ENCODE assay signal across 25 mouse cellular contexts in genomic region chr13:52546288-52546687, GRCm38 (mm10). TPM values are rescaled to one million over a fixed set of nuclear protein-coding genes. Genes with fewer than 3 reads are reported as not detected.
A peak's percentile ranks its signal among the peaks of the same experiment; 100 is the strongest.
DNase-seq lines count a peak whose midpoint lies in the region; TF ChIP-seq lines count a peak whose summit lies in the region.
"Had no signal": no experiment of that assay in that cellular context is flagged by ENCODE, and none has a peak within 500 bp of the region (broad histone marks: within the 10 kb centered on the region; RNA-seq: fewer than 3 reads in every experiment).

No protein-coding gene starts in this region.

- no peak overlapping the region for H3K27ac ChIP-seq in heart, adult 2 months
- peak overlapping the region; percentile 82 for H3K27ac ChIP-seq in embryonic fibroblast, embryonic 13.5 days (ENCODE audit: insufficient read depth, low read length)
- H3K27ac ChIP-seq: gastrocnemius, adult 2 months; heart, embryonic 10.5 days; heart, embryonic 13.5 days; hindbrain, embryonic 14.5 days; hindbrain, postnatal 0 days had no signal

- H3K79me2 ChIP-seq in heart, adult 2 months (replicated peaks; ENCODE audit: control insufficient read depth, insufficient read depth, low read length): no peaks in the 10 kb centered on the region

- no peak overlapping the region for H3K4me3 ChIP-seq in heart, adult 2 months
- H3K4me3 ChIP-seq in embryonic fibroblast, embryonic 13.5 days (ENCODE audit: insufficient read depth, low read length): no peak overlapping the region
- H3K4me3 ChIP-seq: gastrocnemius, adult 2 months; heart, embryonic 10.5 days; heart, embryonic 13.5 days had no signal

- no peaks in the 10 kb centered on the region for H3K36me3 ChIP-seq in heart, adult 2 months (ENCODE audit: control insufficient read depth, insufficient read depth, low read length)
- H3K36me3 ChIP-seq: G1E; heart, embryonic 10.5 days; heart, embryonic 13.5 days had no signal

- no peak for TF ChIP-seq EP300 in heart, adult 2 months (IDR thresholded peaks at IDR 0.05; ENCODE audit: insufficient read depth, low read depth, low read length)

- no peaks in the 10 kb centered on the region for H3K4me1 ChIP-seq in heart, adult 2 months (ENCODE audit: control insufficient read depth, insufficient read depth, low read length)
- peaks cover 4% of the 10 kb centered on the region for H3K4me1 ChIP-seq in embryonic fibroblast, embryonic 13.5 days (ENCODE audit: control insufficient read depth, insufficient read depth, low read length)
- H3K4me1 ChIP-seq: heart, embryonic 13.5 days had no signal

- no peak for TF ChIP-seq POLR2A in heart, adult 2 months (IDR thresholded peaks at IDR 0.05; ENCODE audit: insufficient read depth, low read depth, low read length)
- no peak for TF ChIP-seq POLR2A in embryonic fibroblast, embryonic 13.5 days (IDR thresholded peaks at IDR 0.05; ENCODE audit: low read depth, low read length)

- H3K9ac ChIP-seq in heart, adult 2 months (ENCODE audit: low read depth, low read length): no peak overlapping the region
- H3K9ac ChIP-seq: forebrain, postnatal 0 days; heart, embryonic 13.5 days; hindbrain, embryonic 14.5 days had no signal

- 76% methylated on average over 6 of the region's 6 CpGs for WGBS in heart, adult 2 months

- DNase-seq in heart, adult 11 months: peak; percentile 23
- no peak for DNase-seq in heart, adult 2 months
- DNase-seq in MN1 (ENCODE audit: low spot score): peak; percentile 44
- no peak for DNase-seq in layer of hippocampus, postnatal 14 days (ENCODE audit: low spot score in 2 of 2)
- DNase-seq in cerebellum, postnatal 25 days: no peak
- no peak for DNase-seq in kidney, adult 8-10 months
- DNase-seq: adrenal gland, postnatal 25 days; cerebellum, adult 11-12 months; cerebellum, adult 8-10 months; cerebellum, postnatal 10 days; forebrain, postnatal 0 days; gastrocnemius, adult 2 months; gastrocnemius, postnatal 14 days; heart, adult 18-20 months; heart, postnatal 14 days; heart, postnatal 4 days had no signal

- no peaks in the 10 kb centered on the region for H3K27me3 ChIP-seq in heart, adult 2 months (ENCODE audit: control insufficient read depth, insufficient read depth, low read length)
- H3K27me3 ChIP-seq: CH12.LX; heart, embryonic 13.5 days had no signal

- intact Hi-C loops in heart, adult 2 months (cut with DNase I): no loop called here

- TF ChIP-seq CTCF in heart, adult 2 months (IDR thresholded peaks at IDR 0.05): no peak
- no peak for TF ChIP-seq CTCF in embryonic fibroblast, embryonic 13.5 days (IDR thresholded peaks at IDR 0.05; ENCODE audit: borderline replicate concordance, insufficient read depth, low read length)

RNA-seq across cellular contexts. Expression of gene Diras2, which starts 15.2 kb away (rescaled TPM):
- total RNA-seq in heart, adult 2 months (2021): under 1 TPM; 0.18 to 0.32 TPM
- polyA plus RNA-seq in heart, adult 2 months (2012; rRNA removed): 0.61 and 0.78 TPM in 2 replicates
- 1.2 and 1.7 TPM in 2 replicates for polyA plus RNA-seq in embryonic fibroblast, embryonic 13.5 days (2011; ENCODE audit: insufficient read length, low read depth, missing spikeins)
- 100 to 1,000 TPM; 138 to 149 TPM for total RNA-seq in layer of hippocampus, postnatal 14 days (2021)
- polyA plus RNA-seq: activated CD4-positive, CD25-positive, alpha-beta regulatory T cell, adult 4 months; G1E; inflammation-experienced regulatory T-cells, adult 6 months had no signal

RNA-seq across cellular contexts. Expression of gene Syk, which starts 36.7 kb away (rescaled TPM):
- total RNA-seq in heart, adult 2 months (2021): 10 to 100 TPM; 16.0 to 17.6 TPM
- polyA plus RNA-seq in heart, adult 2 months (2012; rRNA removed): 14.0 and 19.7 TPM in 2 replicates
- 2.4 and 5.4 TPM in 2 replicates for polyA plus RNA-seq in embryonic fibroblast, embryonic 13.5 days (2011; ENCODE audit: insufficient read length, low read depth, missing spikeins)
- 1 to 10 TPM; 4.7 to 5.6 TPM for total RNA-seq in layer of hippocampus, postnatal 14 days (2021)
- polyA plus RNA-seq: G1E had no signal

Comparison
In these comparisons a context has a peak if more than half of its experiments do, and no peak if none do; other contexts are left out.
1. DNase-seq: peak in heart, adult 11 months (single experiment) and MN1 (single experiment); none in heart, adult 2 months (0 of 2), layer of hippocampus, postnatal 14 days (0 of 2), cerebellum, postnatal 25 days (0 of 2) and kidney, adult 8-10 months (0 of 2).
2. RNA of gene Diras2, which starts 15.2 kb away (total RNA-seq): 138 to 149 TPM in layer of hippocampus, postnatal 14 days; 0.18 to 0.32 TPM in heart, adult 2 months; every median in the first group is over 100 times any median in the second.